Mouse (Mus musculus) brain, embryonic 14.5 days (tissue): Measurements from ENCODE around the gene Gm10972.

Experiments
- CTCF ChIP-seq: fragments of 200-500 bp; IDR thresholded peaks from 2 replicates; pipeline ENCODE4 v1.5.1; 2012; ENCODE audit warnings: inconsistent platforms, mild to moderate bottlenecking, moderate library complexity, borderline replicate concordance; ENCODE audit not compliant: insufficient read depth, insufficient read length; ENCODE audit errors: extremely low read depth
- POLR2A ChIP-seq: fragments of 200-500 bp; IDR thresholded peaks from 2 replicates; pipeline ENCODE4 v1.6.1; 2012; ENCODE audit warnings: mild to moderate bottlenecking, inconsistent platforms, borderline replicate concordance; ENCODE audit not compliant: poor library complexity, insufficient read depth, insufficient read length, severe bottlenecking; ENCODE audit errors: extremely low read depth

DNA sequence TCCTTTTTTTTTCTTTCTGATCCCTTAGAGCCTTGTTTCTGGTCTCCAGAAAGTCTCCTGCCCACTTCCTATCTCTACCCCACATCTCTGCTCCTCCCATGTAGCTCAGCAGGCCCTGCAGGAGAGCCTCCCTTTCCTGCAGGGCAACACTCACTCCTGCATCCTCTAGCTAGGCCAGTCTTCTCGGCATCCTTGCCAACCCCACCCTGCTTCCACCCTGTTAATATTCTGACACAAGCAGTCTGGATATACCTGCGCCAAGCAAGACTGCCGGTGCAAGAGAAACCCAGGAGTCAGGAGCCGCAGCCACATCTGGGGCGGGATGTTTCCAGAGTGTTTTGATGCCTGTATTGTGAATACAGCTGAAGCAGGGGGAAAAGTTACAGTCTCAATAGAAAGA is 31.1 kb upstream of the Gm10972 start:
- TF ChIP-seq CTCF: no peak
- TF ChIP-seq POLR2A: no peak
